Mouse (Mus musculus) bone marrow, adult 2 months (tissue): ENCODE data around the gene Snx18. TPM values are rescaled to one million over a fixed set of nuclear protein-coding genes. Genes with fewer than 3 reads are reported as not detected.

Source experiments
- H3K27ac ChIP-seq: fragments of 200-500 bp; 2 replicates; pipeline ENCODE4 v1.5.1; 2012; ENCODE audit warnings: low read depth, mild to moderate bottlenecking, control low read depth, inconsistent platforms, low read length; ENCODE audit not compliant: control insufficient read depth, poor library complexity, insufficient read depth
- H3K4me1 ChIP-seq: fragments of 200-500 bp; 2 replicates; pipeline ENCODE4 v1.6.1; 2011; ENCODE audit warnings: low read length; ENCODE audit not compliant: control insufficient read depth, insufficient read depth
- H3K4me3 ChIP-seq: fragments of 200-500 bp; replicated peaks from 2 replicates; pipeline ENCODE3; 2011; ENCODE audit warnings: mild to moderate bottlenecking, low read depth, low read length, control low read depth; ENCODE audit not compliant: control insufficient read depth
- CTCF ChIP-seq: fragments of 200-500 bp; IDR thresholded peaks from 2 replicates; pipeline ENCODE4 v1.5.1; 2011; ENCODE audit warnings: low read length, control low read depth; ENCODE audit not compliant: control insufficient read depth, insufficient read depth
- POLR2A ChIP-seq: fragments of 200-500 bp; IDR thresholded peaks from 2 replicates; pipeline ENCODE4 v1.6.1; 2011; ENCODE audit warnings: low read depth, mild to moderate bottlenecking, control low read depth, low read length, borderline replicate concordance; ENCODE audit not compliant: control insufficient read depth
- WGBS: fragments of 180-500 bp; shearing (Covaris S2); methylation state at CpG from one replicate; pipeline ENCODE4 v1.1.7; 2018; 5-methylcytosine and 5-hydroxymethylcytosine counted together
- polyA plus RNA-seq: library from polyadenylated mRNA; stranded (reverse); fragments of >200 nt; gene quantifications from 2 replicates; pipeline ENCODE4 v1.2.4, GENCODE M21; 2011; ENCODE audit warnings: low replicate concordance; ENCODE audit not compliant: missing spikeins, insufficient read depth, insufficient read length

Gene Snx18
- polyA plus RNA-seq, 1 experiment = 22.1 TPM

DNA sequence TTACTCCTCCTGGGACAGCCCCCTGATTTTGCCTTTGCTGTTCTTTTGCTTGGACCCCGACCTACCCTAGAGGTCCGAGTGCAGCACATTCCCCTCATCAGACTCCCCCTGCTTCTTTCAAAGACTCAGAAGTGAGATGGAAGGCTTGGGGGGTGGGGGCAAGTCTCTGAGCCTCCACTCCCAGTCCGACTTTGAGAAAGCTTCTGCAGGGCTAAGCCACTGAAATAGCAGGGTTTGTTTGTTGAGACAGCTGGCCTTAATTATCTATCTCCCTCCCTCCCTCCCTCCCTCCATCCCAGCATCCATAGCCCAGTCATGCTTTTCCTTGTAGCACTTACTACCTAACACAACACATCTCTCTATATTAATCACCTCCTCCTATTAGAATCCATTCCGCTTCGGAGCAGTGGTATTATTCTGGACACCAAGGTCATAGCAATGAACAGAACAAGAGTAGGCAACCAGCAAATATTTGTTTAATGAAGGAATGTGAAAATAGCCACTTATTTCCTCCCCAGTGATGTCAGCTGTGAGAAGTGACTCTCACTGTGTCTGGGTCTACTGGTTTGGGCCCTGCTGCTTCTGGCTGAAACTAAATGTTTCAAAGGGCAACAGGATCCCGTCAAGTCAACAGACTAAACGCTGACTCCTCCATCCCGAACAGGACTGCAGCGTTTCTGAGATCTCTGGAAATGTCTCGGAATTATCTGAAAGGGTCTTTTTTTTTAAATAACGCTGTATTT, 3.9 kb upstream of the Snx18 start:
- Histone ChIP-seq H3K4me3 (no peak overlapping the region), H3K4me1 (peaks cover 2% of the 10 kb centered on the region; the same call in 1 of the 2 replicates), H3K27ac (no peak overlapping the region; the same call in 1 of the 2 replicates)
- no peak for TF ChIP-seq CTCF
- no peak for TF ChIP-seq POLR2A
- WGBS = 81% methylated on average over 11 of the region's 11 CpGs

DNA sequence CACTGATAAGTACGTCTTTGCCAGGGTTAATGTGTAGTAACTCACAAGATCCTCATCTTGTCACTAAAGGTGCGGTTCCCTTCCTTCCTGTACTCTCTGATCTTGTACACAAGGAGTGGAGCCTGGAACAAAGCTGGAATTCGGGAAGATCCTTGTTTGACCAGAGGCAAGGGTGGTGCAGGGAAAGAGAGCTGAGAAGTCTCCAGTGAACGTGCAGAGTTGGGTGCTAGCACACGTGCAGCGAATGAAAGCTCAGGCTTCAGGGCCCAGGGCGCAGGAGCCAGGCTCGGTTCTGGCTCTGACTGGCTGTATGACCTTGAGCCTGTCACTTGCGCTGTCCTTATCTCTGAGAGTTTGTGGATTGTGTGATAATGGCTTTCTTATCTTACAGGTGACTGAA, 639 bp upstream of the Snx18 start:
- no peak overlapping the region for H3K27ac ChIP-seq
- H3K4me1 ChIP-seq = peaks cover 2% of the 10 kb centered on the region; the same call in 1 of the 2 replicates
- no peak for TF ChIP-seq CTCF
- no peak for TF ChIP-seq POLR2A
- no peak overlapping the region for H3K4me3 ChIP-seq
- WGBS = 74% methylated on average over 9 of the region's 9 CpGs

DNA sequence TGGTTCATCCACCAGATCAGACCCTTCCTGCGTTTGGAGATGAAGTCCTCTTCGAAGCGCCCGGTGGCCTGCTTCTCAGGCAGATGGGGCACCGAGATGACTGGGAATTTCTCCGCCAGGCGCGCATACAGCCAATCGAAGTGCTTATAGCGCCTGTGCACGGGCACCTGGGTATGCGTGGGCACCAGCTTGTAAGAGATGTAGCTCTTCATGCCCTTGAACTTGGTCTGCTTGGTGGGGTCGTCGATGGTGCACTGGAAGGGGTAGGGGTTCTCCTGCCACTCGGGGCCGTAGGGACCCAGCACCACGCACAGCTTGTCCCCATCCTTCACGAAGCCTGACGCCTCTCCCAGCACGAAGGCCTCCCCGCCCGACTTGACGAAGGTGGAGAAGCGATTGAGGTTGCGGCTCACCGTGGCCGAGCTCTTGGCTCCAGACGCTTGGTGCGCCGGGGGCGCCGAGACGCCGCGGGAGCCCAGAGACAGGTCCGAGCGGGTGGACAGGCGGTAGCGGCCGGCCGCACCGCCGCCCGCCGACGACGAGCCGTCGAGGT, 950 bp downstream of the Snx18 start:
- 19% methylated on average over 49 of the region's 49 CpGs for WGBS
- H3K4me1 ChIP-seq = peaks cover 2% of the 10 kb centered on the region; the same call in 1 of the 2 replicates
- TF ChIP-seq CTCF (no peak), POLR2A (peak; percentile 14; the same call in 1 of the 2 replicates)
- peak overlapping the region; percentile 94 for H3K4me3 ChIP-seq
- H3K27ac ChIP-seq = peak overlapping the region; percentile 92

DNA sequence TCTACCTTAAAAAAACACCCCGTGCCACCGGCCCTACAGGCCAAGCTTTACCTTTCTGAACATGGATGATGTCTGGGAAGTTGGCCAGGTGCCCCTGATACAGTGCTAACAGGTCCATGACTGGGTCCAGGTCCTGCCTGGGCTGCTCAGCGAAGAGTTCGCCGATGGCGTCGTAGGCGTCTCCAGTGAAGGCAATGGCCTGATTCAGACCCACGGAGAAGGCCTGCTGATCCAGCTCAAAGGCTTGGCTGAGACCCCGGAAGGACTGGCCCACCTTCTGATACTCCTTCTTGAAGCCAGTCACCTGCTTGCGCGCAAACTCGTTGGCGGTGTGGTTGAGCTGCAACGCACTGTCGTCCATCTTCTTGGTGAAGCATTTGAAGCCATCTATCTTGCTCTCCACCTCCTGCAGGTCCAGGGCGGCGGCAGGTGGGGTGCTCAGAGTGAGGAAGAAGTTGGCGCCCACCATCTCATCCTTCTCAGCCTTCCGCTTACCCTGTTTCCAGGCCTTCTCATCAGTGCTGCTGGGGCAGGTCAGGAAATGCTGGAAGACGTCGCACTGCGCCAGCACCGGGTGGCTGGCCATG, 1.5 kb downstream of the Snx18 start:
- Histone ChIP-seq H3K4me1 (peaks cover 2% of the 10 kb centered on the region; the same call in 1 of the 2 replicates), H3K27ac (peak overlapping the region; percentile 92), H3K4me3 (peak overlapping the region; percentile 94)
- TF ChIP-seq POLR2A (no peak), CTCF (no peak)
- WGBS = 71% methylated on average over 24 of the region's 24 CpGs

DNA sequence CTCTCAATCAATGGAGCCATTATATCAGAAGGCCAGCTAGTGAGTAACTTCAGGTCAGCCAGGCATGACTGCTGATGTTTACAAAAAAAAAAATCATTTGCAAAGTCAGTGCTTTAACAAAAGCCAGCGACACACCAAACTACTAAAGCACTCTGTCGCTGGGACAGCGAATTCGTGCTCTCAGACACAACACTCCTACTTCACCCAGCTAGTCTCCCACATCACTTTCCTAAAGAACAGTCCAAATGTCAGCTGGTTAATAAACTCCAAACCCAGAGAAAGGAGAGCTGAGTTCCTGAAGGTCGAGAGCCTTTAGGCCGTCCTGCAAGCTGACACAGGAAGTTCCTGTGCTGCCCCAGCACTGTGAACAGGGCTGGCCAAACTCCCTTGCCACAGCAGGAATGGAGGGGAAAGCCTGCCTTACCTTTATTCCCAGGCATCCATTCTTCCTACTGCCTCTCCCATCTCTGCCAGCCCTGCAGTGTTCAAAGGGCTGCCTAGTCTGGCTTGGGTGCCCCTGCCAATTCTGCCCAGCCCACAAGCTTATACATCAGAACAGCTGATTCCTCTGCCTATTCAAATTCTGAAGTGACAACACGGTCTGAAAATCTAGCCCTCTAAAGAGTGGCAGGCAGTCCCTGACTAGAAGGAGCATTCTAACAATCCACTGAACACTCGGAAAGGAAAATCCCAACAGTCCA, 2.2 kb downstream of the Snx18 start:
- WGBS = 14% methylated on average over 8 of the region's 8 CpGs
- Histone ChIP-seq H3K27ac (peak overlapping the region; percentile 92), H3K4me1 (peaks cover 2% of the 10 kb centered on the region; the same call in 1 of the 2 replicates), H3K4me3 (peak overlapping the region; percentile 94)
- TF ChIP-seq POLR2A (no peak), CTCF (no peak)

DNA sequence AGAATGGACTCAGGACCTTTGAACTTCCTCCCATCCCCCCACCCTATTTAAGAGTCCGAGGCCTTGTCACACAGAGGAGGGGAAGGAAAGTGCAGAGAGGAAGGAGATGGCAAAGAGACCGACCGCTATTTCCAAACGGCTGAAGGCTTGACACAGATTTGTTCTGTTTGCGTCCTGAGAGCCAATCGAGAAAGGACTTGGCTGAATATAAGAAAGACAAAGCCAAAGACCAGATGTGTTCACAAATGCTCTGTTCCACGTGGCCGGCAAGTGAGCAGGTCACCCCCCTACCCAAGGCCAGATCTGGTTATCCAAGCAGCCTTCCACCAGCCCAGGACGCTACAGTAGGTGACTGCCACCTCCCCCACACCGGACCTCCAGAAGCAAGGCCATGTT, 2.8 kb downstream of the Snx18 start:
- Histone ChIP-seq H3K27ac (peak overlapping the region; percentile 92), H3K4me1 (peaks cover 2% of the 10 kb centered on the region; the same call in 1 of the 2 replicates), H3K4me3 (peak overlapping the region; percentile 94)
- 2% methylated on average over 10 of the region's 10 CpGs for WGBS
- TF ChIP-seq POLR2A (no peak), CTCF (no peak)

DNA sequence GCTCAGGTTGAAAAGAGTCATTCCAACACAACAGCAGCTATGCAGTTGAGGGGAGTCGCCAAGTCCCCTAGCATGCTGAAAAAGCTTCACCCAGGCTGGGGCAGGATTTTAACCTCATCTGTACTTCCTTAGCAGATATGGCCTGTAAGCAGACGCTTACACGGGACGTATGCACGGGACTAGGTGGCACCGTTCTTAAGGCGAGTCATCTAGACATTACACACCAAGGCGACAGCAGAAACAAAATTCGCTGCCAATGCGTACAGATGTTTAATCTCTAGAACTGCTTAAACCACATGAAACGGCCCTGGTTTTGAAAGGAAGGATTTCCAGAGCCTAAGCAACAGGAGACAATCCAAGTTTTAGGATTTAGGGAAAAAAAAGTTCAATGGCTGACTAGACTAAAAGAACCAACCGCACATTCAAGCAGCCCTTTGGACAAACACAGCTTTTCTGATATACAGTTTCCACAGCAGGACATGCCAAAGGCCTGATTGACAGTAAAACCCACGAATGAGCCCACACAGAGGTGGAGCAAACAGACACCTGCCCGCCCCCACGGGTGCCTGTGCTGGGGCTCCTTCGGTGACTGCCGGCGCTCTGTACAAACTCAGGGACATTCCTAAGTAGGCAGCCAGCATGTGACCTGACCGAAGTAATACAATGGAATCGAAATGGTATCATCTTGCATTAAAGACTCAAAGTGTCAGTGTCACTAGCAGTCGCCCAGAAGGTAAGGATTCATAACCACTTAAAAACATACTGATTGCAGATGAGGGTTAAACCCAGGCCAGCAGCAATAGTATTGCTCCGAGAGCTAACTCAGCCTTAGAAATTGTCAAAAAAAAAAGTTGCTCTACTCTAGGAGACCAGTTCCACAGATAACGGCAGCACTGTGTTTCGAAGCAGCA, 3.5 kb downstream of the Snx18 start:
- WGBS = 7% methylated on average over 24 of the region's 24 CpGs
- TF ChIP-seq POLR2A (no peak), CTCF (no peak)
- H3K4me3 ChIP-seq = peak overlapping the region; percentile 94
- H3K4me1 ChIP-seq = peaks cover 2% of the 10 kb centered on the region; the same call in 1 of the 2 replicates
- peak overlapping the region; percentile 92 for H3K27ac ChIP-seq
